Mouse (Mus musculus) cerebellum, adult 9-11 months (tissue): ENCODE results near the gene Ugt1a6a.
"Not testable (repeated sequence)": the region's sequence is repeated elsewhere in the genome, so short reads cannot be mapped to it uniquely, and the experiment has no call there.

Experiments used
- DNase-seq: peaks from one replicate; pipeline ENCODE4 v3.0.0; 2022

Ugt1a6a gene

DNA sequence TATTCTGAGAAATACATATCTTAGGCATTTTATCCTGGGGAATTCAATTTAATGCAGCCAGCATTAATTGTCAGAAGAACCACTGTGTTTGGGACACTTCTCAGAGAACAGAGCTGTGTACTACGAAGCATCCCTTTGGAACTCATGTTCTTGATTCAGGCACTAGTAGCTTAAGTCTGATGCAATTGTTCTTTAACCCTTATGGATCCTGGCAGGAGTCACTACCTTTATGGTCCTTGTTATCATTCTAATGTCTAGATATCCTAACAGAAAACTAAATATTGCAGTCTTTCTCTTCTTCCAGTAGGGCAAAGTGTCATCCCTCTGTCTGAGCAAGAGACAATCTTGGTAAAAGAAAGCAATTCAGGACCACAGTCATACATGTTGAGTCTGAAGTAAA is 78.5 kb downstream of the Ugt1a6a start:
- no peak for DNase-seq

- no peak for DNase-seq
These were observed 79.3 kb downstream of the Ugt1a6a start for GRCm38 (mm10) chr1:88213766-88214461.

DNA sequence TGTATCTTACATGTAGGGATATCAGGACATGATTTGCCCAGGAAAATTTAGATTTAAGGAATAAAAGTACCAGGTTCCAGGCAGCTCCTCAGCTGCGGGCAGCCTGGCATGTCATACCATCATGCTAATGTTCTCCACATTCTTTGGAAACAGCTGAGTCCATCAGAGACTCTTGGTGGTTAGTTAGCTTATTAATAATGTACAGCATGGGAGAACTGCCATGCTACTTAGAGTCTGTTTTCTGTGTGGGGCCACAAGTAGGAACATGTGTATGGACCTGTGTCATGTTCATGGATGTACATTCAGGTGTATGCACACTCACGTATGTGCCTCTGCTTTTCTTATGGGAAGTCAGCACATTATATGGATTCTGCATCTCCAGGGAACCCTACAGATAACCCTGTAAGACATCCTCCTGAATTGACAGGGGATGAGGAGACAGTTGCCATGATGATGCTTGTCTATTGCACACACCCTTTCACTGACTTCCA is 79.9 kb downstream of the Ugt1a6a start:
- no peak for DNase-seq

DNA sequence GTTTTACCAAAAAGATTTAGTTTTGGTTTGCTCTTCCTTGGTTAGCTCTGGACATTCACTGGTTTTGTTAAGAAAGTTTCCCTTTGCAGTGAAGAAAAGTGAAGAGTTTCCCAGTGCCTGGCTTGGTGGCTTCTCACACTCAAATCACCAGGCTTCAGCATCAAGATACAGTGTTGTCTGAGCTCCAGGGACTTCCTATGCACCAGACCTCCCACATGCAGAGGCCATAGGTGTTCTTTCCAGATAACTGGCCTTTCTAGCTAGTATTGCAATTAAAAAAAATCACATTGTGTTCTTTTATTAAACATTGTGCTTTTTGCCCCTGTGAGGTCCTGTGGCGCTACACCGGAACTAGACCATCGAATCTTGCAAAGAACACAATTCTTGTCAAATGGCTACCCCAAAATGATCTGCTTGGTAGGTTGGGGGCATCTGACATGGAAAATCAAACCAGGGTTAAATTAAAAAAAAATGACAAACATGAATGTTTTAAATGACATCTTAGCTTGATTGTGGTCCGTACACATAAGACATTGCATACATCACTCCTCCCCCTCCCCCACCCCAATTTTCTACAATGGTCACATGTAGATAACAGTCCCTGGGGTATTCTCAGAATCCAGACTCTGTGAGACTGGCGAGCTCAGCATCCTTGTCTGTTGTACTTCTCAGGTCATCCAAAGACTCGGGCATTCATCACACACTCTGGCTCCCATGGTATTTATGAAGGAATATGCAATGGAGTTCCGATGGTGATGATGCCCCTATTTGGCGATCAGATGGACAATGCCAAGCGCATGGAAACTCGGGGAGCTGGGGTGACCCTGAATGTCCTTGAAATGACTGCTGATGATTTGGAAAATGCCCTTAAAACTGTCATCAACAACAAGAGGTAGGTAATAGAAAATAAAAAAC is 81.1 kb downstream of the Ugt1a6a start:
- DNase-seq, result no peak

DNA sequence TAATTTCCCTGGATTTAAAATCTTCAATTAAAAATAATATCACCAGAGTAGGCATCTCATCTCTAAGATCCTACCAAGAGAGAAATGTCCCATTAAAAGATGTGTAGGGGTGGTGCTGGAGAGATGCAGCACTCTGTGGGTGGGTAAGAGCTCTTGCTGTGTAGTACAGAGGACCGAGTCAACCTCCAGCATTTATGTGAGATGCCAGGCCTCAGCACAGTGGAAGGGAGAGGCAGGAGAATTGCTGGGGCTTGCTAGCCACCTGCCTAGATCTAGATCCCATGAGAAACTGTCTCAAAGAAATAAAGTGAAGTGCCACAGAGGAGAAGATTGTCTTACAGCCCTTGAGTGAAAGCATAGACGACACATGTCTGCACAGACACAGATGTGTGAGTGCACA is 81.9 kb downstream of the Ugt1a6a start:
- DNase-seq, result no peak

DNA sequence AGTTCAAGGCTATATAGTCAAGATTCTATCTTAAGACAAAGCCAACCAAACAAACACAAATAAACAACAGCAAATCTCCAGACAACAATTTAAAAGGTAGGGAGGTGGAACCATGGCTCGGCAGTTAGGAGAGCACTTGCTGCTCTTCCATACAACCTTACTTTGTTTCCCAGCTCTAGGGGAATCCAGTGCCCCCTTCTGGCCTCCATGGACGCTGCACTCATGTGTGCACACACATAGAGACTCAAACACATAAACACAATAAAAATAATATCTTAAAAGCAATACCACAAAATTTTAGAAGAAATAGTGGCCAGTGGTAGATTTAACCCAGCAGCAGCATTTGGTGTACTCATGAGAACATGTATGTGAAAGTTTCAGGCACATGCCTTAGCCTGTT is 82.5 kb downstream of the Ugt1a6a start:
- no peak for DNase-seq

GRCm38 (mm10) chr1:88217576-88217975 is 83.0 kb downstream of the Ugt1a6a start:
- DNase-seq, result no peak

- DNase-seq, result no peak
These were observed 83.4 kb downstream of the Ugt1a6a start for GRCm38 (mm10) chr1:88218051-88218450.

- no peak for DNase-seq
These were observed 84.0 kb downstream of the Ugt1a6a start for GRCm38 (mm10) chr1:88218591-88218990.

- DNase-seq, result no peak
These were observed 84.4 kb downstream of the Ugt1a6a start for GRCm38 (mm10) chr1:88219054-88219453.

DNA sequence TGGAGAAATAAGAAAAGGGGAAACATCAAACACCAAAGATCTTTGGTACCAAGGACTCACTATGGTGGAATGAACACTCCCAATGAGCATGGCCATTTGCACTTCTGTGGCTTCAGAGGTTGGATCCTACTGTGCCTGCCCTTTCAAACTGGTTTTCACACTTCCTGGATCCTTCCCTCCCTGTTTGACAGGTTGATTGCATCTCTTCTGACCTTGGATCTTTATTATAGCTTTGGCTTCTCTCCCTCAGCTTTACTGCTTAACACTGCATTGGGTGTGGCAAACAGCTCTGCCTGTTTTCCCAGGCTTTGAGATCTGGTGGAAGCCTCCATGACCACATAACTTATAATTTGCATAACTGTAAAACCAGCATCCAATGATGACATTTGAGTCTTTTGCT is 85.7 kb downstream of the Ugt1a6a start:
- no peak for DNase-seq

DNA sequence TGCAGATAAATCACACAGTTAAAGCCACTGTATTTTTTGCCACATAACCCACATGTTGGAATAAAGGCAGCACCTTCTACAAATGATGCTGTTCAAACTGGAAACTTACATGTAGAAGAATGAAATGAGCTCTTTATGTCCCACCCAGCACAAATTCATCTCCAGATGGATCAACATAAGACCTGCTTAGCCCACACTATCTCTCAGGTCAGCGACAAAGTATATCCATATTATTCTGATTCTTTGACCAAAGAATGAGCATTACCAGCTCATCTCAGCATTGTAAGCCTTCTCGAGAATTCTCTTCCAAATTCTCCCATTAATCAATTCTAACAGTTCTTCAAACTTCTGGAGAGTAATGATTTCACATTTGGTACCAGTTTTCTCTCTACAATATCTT is 87.6 kb downstream of the Ugt1a6a start:
- DNase-seq, result no peak

- not testable (repeated sequence) for DNase-seq
These were observed 88.5 kb downstream of the Ugt1a6a start for GRCm38 (mm10) chr1:88223011-88223515.

DNA sequence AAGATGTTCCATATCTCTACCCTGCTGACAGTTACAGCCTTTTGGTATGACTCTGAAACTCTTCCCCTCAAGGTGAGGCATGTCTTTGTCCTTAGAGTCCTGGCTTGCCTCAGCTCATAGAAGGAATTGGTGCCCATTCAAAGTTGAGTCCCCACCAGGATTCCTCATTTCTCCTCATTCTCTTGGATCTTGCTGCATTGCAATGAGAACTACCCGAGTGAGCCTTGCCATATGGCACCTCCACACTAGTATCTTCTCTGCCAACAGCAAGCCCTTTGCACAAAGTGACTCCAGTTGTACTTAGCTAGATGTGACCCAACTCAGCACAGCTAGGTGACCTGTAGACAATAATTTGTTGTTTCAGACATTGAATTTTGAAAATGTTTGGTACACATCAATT is 89.0 kb downstream of the Ugt1a6a start:
- no peak for DNase-seq

DNA sequence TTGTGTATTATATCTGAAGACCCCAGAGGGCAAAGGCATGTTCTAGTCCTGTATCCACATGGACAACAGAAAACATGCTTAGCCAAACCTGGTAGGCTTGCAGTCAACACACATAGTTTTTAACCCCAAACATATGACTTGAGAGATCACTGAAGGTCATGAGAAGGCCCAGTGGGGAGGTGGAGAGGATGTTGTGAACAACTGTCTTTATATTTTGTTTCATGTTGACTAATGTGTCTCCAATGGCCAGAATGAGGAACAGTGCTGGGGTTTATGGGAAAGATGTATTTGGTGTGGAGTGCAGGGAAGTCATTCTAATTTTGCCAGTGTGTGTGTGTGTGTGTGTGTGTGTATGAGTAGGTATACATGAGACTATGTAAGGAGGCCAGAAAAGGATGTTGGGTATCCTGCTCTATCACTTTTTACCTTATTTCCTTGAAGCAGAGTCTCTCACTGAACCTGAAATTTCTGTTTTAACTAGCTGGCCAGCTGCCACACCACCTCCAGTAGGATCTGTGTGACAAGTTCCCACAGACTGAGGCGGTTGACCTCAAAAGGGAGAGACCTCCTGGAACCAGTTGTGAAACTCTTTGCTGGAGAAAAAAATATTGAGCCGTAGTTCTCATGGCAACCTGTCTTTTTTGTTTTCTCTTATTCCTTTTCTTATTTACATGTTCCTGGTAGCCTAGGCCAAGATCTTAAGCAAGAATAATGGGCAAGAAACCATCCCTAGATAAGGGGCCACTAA is 89.6 kb downstream of the Ugt1a6a start:
- no peak for DNase-seq

GRCm38 (mm10) chr1:88225301-88225700 is 90.7 kb downstream of the Ugt1a6a start:
- not testable (repeated sequence) for DNase-seq

- no peak for DNase-seq
These were observed 91.1 kb downstream of the Ugt1a6a start for GRCm38 (mm10) chr1:88225741-88226140.

DNA sequence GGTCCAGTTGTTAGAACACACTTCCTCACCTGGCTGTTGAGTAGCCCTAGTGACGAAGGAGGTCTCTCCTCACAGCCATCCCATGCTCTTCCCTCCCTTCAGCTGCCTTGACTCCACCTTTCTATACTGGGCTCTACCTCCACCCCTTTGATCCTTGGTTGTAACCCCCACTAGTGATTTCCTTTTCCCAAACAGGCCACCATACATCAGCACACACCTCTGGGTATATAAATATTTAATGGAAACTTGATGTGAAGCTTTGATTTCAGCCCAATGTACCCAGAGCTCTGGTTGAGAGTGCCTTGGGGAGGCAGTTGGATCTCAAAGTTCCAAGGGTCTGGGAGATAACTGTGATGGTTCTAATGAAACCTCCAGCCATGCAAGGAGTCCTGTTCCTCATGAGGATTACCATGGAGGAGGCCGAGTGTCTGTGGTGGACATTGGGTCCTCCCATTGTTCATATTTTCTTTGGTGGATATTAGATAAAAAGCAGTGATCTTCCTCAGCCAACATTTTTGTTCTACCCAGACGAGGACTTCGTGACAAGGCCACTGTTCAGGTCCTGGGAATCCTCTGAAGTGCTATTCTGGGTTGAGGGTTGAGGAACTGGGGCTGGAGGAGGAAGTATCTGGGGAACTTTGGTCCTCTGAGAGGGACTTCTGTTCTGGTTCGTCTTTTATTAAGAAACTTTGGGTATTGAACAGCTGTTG is 92.2 kb downstream of the Ugt1a6a start, which contains the start of gene Mroh2a:
Mroh2a (plus strand) TSS at position 317 of the 710 bp plus-strand sequence.
- DNase-seq, result no peak

DNA sequence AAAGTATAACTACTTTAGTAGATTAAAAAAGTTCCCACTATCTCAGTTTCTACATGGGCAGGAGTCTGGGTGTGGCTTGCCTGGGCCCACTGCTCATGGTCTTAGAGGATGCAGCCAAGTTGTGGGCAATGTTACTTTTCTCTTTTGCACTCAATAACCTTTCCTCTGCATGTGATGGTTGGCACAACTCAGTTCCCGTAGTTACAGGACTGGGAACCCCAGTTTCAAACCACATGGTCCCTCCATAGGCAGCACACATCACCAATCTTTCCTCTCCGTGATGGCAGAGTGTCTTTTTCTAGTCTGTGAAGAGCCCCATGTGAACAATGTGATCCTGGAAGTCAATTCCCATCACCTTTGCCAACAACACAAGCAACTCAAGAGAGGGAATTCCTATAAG is 92.9 kb downstream of the Ugt1a6a start:
- no peak for DNase-seq

- DNase-seq, result no peak
These were observed 93.5 kb downstream of the Ugt1a6a start for GRCm38 (mm10) chr1:88228121-88228520.

DNA sequence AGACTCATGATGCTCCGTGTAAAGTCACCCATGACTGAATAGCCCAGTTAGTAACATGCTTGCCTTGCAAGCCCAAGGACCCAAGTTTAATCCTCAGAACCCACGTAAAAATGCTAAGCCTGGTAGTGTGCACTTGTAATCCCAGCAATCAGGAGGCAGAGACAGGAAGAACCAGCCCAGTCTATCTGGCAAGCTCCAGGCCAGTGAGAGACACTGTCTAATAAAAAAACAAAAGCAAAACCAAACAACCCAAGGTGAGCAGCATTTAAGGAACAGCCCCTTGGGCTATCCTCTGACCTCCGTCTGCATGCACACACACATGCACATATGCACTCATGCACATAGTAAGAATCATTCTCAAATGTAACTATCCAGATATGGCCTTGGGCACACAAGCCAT is 95.0 kb downstream of the Ugt1a6a start:
- DNase-seq, result no peak

DNA sequence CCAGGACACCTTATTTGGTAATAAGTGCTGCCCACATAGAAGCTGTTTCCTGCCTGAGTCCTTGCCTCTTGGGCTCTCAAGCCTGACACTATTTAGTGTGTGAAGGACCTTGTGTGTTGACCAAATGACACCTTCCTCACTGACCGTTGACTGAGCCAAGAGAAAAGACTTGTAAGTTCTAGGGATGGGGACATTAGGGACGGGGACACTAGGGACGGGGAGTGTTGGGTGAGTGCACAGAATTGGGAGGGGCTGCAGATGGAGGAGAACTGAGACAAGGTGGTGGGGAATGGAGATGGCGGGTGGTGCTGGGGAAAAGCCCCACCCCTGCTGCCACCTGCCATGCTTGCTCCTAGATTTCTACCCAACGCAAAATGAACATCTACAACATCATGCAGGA is 95.4 kb downstream of the Ugt1a6a start:
- DNase-seq, result no peak
